In the genomic region with DNA sequence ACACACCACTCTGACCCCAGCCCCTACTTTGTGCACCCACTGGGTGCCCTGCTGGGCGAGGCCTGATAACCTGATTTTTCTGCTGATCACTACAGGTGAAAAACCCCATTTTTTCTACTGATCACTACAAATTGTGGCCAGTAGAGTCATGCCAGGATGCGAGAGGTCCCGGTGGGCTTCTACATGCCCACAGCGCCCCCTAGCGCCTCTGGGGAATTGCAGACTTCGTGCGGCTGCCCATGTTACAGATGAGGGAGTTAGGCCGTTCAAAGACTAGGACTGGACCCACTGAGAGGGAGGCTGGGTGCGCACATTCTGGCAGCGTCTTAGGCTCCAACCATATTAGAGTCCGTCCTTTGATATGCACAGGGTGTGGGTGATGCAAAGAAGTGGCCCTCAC, we compare ENCODE assay signal across 9 mouse cellular contexts. TPM values are rescaled to one million over a fixed set of nuclear protein-coding genes. Genes with fewer than 3 reads are reported as not detected.
DNase-seq lines count a peak whose midpoint lies in the region; ATAC-seq and TF ChIP-seq lines count a peak whose summit lies in the region.
"Had no signal": no experiment of that assay in that cellular context is flagged by ENCODE, and none has a peak within 500 bp of the region (broad histone marks: within the 10 kb centered on the region; RNA-seq: fewer than 3 reads in every experiment).

No protein-coding gene starts in this region.

- peaks cover 23% of the 10 kb centered on the region for H3K4me1 ChIP-seq in heart, embryonic 13.5 days
- H3K4me1 ChIP-seq in ES-Bruce4 (ENCODE audit: control insufficient read depth, insufficient read depth, low read length) = peaks cover 2% of the 10 kb centered on the region
- peaks cover 4% of the 10 kb centered on the region for H3K4me1 ChIP-seq in heart, embryonic 16.5 days (ENCODE audit: control insufficient read depth, insufficient read depth, low read length)
- H3K4me1 ChIP-seq in liver, adult 2 months (ENCODE audit: control insufficient read depth, insufficient read depth, low read length) = no peaks in the 10 kb centered on the region
- H3K4me1 ChIP-seq in neural tube, embryonic 13.5 days (replicated peaks) = peaks cover 39% of the 10 kb centered on the region

- ATAC-seq in heart, embryonic 13.5 days (ENCODE audit: extremely low read depth, insufficient number of reproducible peaks, low FRiP score, low TSS enrichment) = no peak
- ATAC-seq in heart, embryonic 16.5 days (replicated peaks; ENCODE audit: extremely low read depth, insufficient read depth, low FRiP score) = no peak
- ATAC-seq in neural tube, embryonic 13.5 days (ENCODE audit: low read depth) = no peak

- no peak for TF ChIP-seq POLR2A in ES-Bruce4 (IDR thresholded peaks at IDR 0.05; ENCODE audit: insufficient read depth, low read length)
- no peak for TF ChIP-seq POLR2A in liver, adult 2 months (IDR thresholded peaks at IDR 0.05; ENCODE audit: extremely low read depth, insufficient read depth, low read length)

- no peaks in the 10 kb centered on the region for H3K36me3 ChIP-seq in heart, embryonic 13.5 days
- H3K36me3 ChIP-seq in ES-Bruce4 (ENCODE audit: control insufficient read depth, insufficient read depth, low read length, poor library complexity, severe bottlenecking) = no peaks in the 10 kb centered on the region
- H3K36me3 ChIP-seq in heart, embryonic 16.5 days (ENCODE audit: control insufficient read depth, insufficient read depth) = no peaks in the 10 kb centered on the region
- H3K36me3 ChIP-seq in liver, adult 2 months (ENCODE audit: control insufficient read depth, insufficient read depth, low read length) = no peaks in the 10 kb centered on the region
- H3K36me3 ChIP-seq in neural tube, embryonic 13.5 days = no peaks in the 10 kb centered on the region

- H3K9ac ChIP-seq in heart, embryonic 13.5 days = no peak overlapping the region
- peak overlapping the region; percentile 68 for H3K9ac ChIP-seq in ES-Bruce4 (ENCODE audit: low read depth, poor library complexity, severe bottlenecking)
- no peak overlapping the region for H3K9ac ChIP-seq in heart, embryonic 16.5 days (ENCODE audit: low read length)
- H3K9ac ChIP-seq in liver, adult 2 months (ENCODE audit: low read depth, low read length) = no peak overlapping the region
- no peak overlapping the region for H3K9ac ChIP-seq in neural tube, embryonic 13.5 days

- H3K4me2 ChIP-seq in heart, embryonic 13.5 days = peak overlapping the region; percentile 57
- peak overlapping the region; percentile 55 for H3K4me2 ChIP-seq in heart, embryonic 16.5 days (ENCODE audit: low read depth, low read length)
- H3K4me2 ChIP-seq in neural tube, embryonic 13.5 days = peak overlapping the region; percentile 37

- H3K9me3 ChIP-seq in heart, embryonic 13.5 days = no peaks in the 10 kb centered on the region
- no peaks in the 10 kb centered on the region for H3K9me3 ChIP-seq in ES-Bruce4 (replicated peaks; ENCODE audit: control insufficient read depth, insufficient read depth, low read length, poor library complexity, severe bottlenecking)
- no peaks in the 10 kb centered on the region for H3K9me3 ChIP-seq in heart, embryonic 16.5 days (replicated peaks; ENCODE audit: control insufficient read depth, low read length)
- H3K9me3 ChIP-seq in neural tube, embryonic 13.5 days = no peaks in the 10 kb centered on the region

- H3K27me3 ChIP-seq in heart, embryonic 13.5 days (replicated peaks) = peaks cover 30% of the 10 kb centered on the region
- no peaks in the 10 kb centered on the region for H3K27me3 ChIP-seq in ES-Bruce4 (ENCODE audit: control insufficient read depth, insufficient read depth, low read length, poor library complexity, severe bottlenecking)
- peaks cover 14% of the 10 kb centered on the region for H3K27me3 ChIP-seq in heart, embryonic 16.5 days (ENCODE audit: control insufficient read depth, insufficient read depth, low read length)
- 0 out of 2 replicates have a peak, but pooled peaks cover 6% of the 10 kb centered on the region for H3K27me3 ChIP-seq in liver, adult 2 months (ENCODE audit: control insufficient read depth, insufficient read depth, low read length)
- H3K27me3 ChIP-seq in neural tube, embryonic 13.5 days = peaks cover 6% of the 10 kb centered on the region

- TF ChIP-seq EP300 in ES-Bruce4 (IDR thresholded peaks at IDR 0.05; ENCODE audit: insufficient read depth, low read depth, low read length) = no peak

- no peak for DNase-seq in heart, adult 11 months
- DNase-seq in cerebellum, postnatal 14 days = peak; percentile 71 to 89
- no peak for DNase-seq in liver, adult 2 months (ENCODE audit: extremely low read depth, low read depth, low spot score)
- no peak for DNase-seq in urinary bladder, adult 2 months (ENCODE audit: low spot score)

- WGBS in heart, embryonic 13.5 days = 20% methylated on average over 11 of the region's 11 CpGs
- WGBS in heart, embryonic 16.5 days = 24% methylated on average over 11 of the region's 11 CpGs
- WGBS in liver, adult 2 months = 24% methylated on average over 11 of the region's 11 CpGs
- WGBS in neural tube, embryonic 13.5 days = 27% methylated on average over 11 of the region's 11 CpGs

- peak overlapping the region; percentile 32 for H3K4me3 ChIP-seq in heart, embryonic 13.5 days
- H3K4me3 ChIP-seq in ES-Bruce4 (ENCODE audit: low read depth, low read length) = peak overlapping the region; percentile 54
- H3K4me3 ChIP-seq in heart, embryonic 16.5 days (ENCODE audit: low read length) = peak overlapping the region; percentile 28; the same call in 1 of the 2 replicates
- H3K4me3 ChIP-seq in liver, adult 2 months (ENCODE audit: insufficient read depth, low read depth, low read length) = no peak overlapping the region
- H3K4me3 ChIP-seq in neural tube, embryonic 13.5 days = no peak overlapping the region
- H3K4me3 ChIP-seq: myocyte had no signal

- TF ChIP-seq CTCF in ES-Bruce4 (IDR thresholded peaks at IDR 0.05; ENCODE audit: low read depth, low read length) = peak; percentile 85
- TF ChIP-seq CTCF in liver, adult 2 months (IDR thresholded peaks at IDR 0.05; ENCODE audit: low read depth, low read length) = peak; percentile 35; the same call in 1 of the 2 replicates

- no peaks in the 10 kb centered on the region for H3K79me2 ChIP-seq in liver, adult 2 months (ENCODE audit: control insufficient read depth, insufficient read depth, low read length)

- no peak overlapping the region for H3K27ac ChIP-seq in heart, embryonic 13.5 days (replicated peaks)
- H3K27ac ChIP-seq in ES-Bruce4 (ENCODE audit: insufficient read depth, low read length) = no peak overlapping the region
- no peak overlapping the region for H3K27ac ChIP-seq in heart, embryonic 16.5 days (ENCODE audit: low read length)
- no peak overlapping the region for H3K27ac ChIP-seq in liver, adult 2 months (replicated peaks; ENCODE audit: insufficient read depth, low read depth, low read length)
- no peak overlapping the region for H3K27ac ChIP-seq in neural tube, embryonic 13.5 days (replicated peaks)

RNA-seq across cellular contexts. Expression of a gene that starts 21.9 kb away (rescaled TPM):
- polyA plus RNA-seq in heart, embryonic 13.5 days (2015; fragmentation: Nextera tagmentation; extraction: Ambion mirVana) = not detected in 2 replicates
- polyA plus RNA-seq in ES-Bruce4 (2011; ENCODE audit: insufficient read depth, insufficient read length, low read depth, missing spikeins) = not detected in 2 replicates
- 2.6 and 5.1 TPM in 2 replicates for polyA plus RNA-seq in heart, embryonic 16.5 days (2015; fragmentation: Nextera tagmentation; extraction: Ambion mirVana)
- not detected in 2 replicates for total RNA-seq in liver, adult 2 months (2014; rRNA removed)
- not detected in 2 replicates for polyA plus RNA-seq in liver, adult 2 months (2012; rRNA removed)
- not detected in 2 replicates for polyA plus RNA-seq in neural tube, embryonic 13.5 days (2015; fragmentation: Nextera tagmentation; extraction: Ambion mirVana)
- not detected in 2 replicates for polyA plus RNA-seq in urinary bladder, adult 2 months (2012; rRNA removed)

Comparison
In these comparisons a context has a peak if more than half of its experiments do, and no peak if none do; other contexts are left out.
1. H3K4me3 ChIP-seq: peak in heart, embryonic 13.5 days (single experiment), ES-Bruce4 (single experiment) and heart, embryonic 16.5 days (single experiment); none in liver, adult 2 months (single experiment) and neural tube, embryonic 13.5 days (single experiment).
2. DNase-seq: peak in cerebellum, postnatal 14 days (2 of 2); none in heart, adult 11 months (single experiment), liver, adult 2 months (single experiment) and urinary bladder, adult 2 months (single experiment).
3. Peak in every context shown above with its lines, with median percentiles within 50 percentile points of each other: H3K4me2 ChIP-seq.